Mouse (Mus musculus) kidney, embryonic 15.5 days (tissue): ENCODE results near the gene Il5. TPM values are rescaled to one million over a fixed set of nuclear protein-coding genes. Genes with fewer than 3 reads are reported as not detected.
"Not testable (repeated sequence)": the region's sequence is repeated elsewhere in the genome, so short reads cannot be mapped to it uniquely, and the experiment has no call there.

Source experiments
- ATAC-seq: fragments of 200-750 bp; cut with Nextera tagmentation; replicated peaks from 2 replicates; pipeline ENCODE4 v1.8.0; 2017; ENCODE audit warnings: moderate TSS enrichment; ENCODE audit not compliant: low FRiP score
- H3K27ac ChIP-seq: fragments of 300-500 bp; sonication (generic); 2 replicates; pipeline ENCODE4 v1.5.1; 2015; ENCODE audit warnings: mild to moderate bottlenecking, inconsistent platforms
- H3K27me3 ChIP-seq: fragments of 300-500 bp; sonication (generic); 2 replicates; pipeline ENCODE4 v1.6.1; 2015; ENCODE audit warnings: inconsistent platforms
- H3K36me3 ChIP-seq: fragments of 300-500 bp; sonication (generic); 2 replicates; pipeline ENCODE4 v1.6.1; 2015; ENCODE audit warnings: inconsistent platforms
- H3K4me1 ChIP-seq: fragments of 300-500 bp; sonication (generic); 2 replicates; pipeline ENCODE4 v1.6.1; 2015; ENCODE audit warnings: inconsistent platforms
- H3K4me2 ChIP-seq: fragments of 300-500 bp; sonication (generic); 2 replicates; pipeline ENCODE4 v1.6.1; 2015; ENCODE audit warnings: moderate library complexity, mild to moderate bottlenecking, inconsistent platforms
- H3K4me3 ChIP-seq: fragments of 300-500 bp; sonication (generic); replicated peaks from 2 replicates; pipeline ENCODE4 v1.5.1; 2015; ENCODE audit warnings: mild to moderate bottlenecking, inconsistent platforms
- H3K9ac ChIP-seq: fragments of 300-500 bp; sonication (generic); 2 replicates; pipeline ENCODE4 v1.6.1; 2015; ENCODE audit warnings: mild to moderate bottlenecking, inconsistent platforms
- H3K9me3 ChIP-seq: fragments of 300-500 bp; sonication (generic); replicated peaks from 2 replicates; pipeline ENCODE4 v1.6.1; 2016; ENCODE audit warnings: inconsistent platforms
- WGBS: fragments of 180-500 bp; shearing (Covaris S2); methylation state at CpG from one replicate; pipeline ENCODE4 v1.1.7; 2015; ENCODE audit warnings: mixed read lengths; 5-methylcytosine and 5-hydroxymethylcytosine counted together
- polyA plus RNA-seq: library from polyadenylated mRNA; unstranded; fragments of >200 nt; fragmentation: Nextera tagmentation; extraction: Ambion mirVana; gene quantifications from 2 replicates; pipeline ENCODE4 v1.2.1, GENCODE M21; 2015

Il5 gene
- polyA plus RNA-seq, 1 experiment from 2014 or later: not detected

DNA sequence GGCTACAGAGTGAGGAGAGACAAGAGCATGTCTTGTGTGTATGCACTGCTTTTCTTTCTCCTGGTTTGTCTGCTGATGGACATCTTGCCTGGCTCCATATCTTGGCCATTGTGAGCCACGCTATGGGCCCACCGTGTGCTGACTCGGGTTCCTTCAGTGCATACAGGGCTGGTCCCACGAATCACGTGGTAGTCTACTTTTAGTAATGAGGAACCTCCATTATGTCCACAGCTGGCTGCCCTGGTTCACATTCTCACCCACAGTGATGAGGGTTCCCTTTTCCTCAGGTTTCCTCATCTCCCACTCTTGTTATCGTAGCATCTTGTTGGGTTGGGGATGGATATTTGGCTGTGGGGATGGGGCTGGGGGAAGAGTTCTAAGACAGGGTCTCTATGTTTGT, 28.0 kb downstream of the Il5 start:
- Histone ChIP-seq H3K36me3 (no peaks in the 10 kb centered on the region), H3K9me3 (no peaks in the 10 kb centered on the region), H3K9ac (no peak overlapping the region), H3K4me3 (no peak overlapping the region), H3K27ac (no peak overlapping the region), H3K4me2 (no peak overlapping the region), H3K27me3 (no peaks in the 10 kb centered on the region), H3K4me1 (no peaks in the 10 kb centered on the region)
- ATAC-seq: no peak
- WGBS: 94% methylated on average over 6 of the region's 6 CpGs

DNA sequence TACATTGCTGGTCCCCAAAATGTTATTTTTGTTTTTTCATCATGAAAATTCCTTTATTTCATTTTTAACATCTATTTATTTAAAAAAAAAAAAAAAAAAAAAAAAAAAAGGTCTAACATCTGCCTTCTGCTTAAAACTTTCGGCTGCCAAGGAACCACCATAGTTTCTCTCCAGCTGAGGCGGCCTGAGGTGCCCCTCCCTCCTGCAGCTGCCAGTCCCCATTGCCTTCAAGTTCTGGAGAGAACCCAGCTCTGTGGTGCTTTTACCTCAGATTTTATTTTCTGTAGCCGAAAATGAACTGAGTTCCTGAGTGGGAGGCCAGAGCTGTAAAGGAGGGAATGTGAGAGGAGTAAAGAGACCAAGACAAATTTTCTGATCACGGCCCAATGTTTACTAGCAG, 28.7 kb downstream of the Il5 start:
- Histone ChIP-seq H3K36me3 (no peaks in the 10 kb centered on the region), H3K9ac (no peak overlapping the region), H3K4me1 (no peaks in the 10 kb centered on the region), H3K4me3 (no peak overlapping the region), H3K4me2 (no peak overlapping the region), H3K9me3 (no peaks in the 10 kb centered on the region), H3K27me3 (no peaks in the 10 kb centered on the region), H3K27ac (no peak overlapping the region)
- 67% methylated on average over 4 of the region's 4 CpGs for WGBS
- ATAC-seq: no peak

DNA sequence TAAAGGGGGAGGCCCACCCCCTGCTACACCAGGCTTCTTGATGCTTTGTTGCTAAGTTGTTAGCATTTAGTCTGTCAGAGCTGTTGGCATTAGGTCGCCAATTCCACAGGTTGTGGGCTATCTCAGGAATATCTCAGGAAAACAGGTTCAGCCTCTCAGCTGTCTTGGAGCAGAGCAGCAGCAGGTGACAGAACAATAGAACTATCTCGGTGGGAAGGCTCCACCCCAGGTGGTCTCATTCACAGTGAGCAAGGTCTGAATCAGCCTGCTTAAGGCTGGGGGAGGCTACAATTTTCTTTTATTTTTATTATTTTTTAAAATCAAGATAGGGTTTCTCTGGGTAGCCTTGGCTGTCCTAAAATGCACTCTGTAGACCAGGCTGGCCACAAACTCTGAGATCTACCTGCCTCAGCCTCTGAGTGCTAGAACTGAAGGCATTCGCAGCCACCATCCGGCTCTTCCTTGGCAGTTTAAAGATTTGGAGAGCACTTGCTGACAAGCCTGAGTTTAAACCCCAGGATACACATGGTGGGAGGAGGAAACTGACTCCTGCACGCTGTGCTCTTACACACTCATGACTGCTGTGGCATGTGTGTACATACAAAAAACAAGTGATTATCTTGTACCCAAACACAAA, 29.2 kb downstream of the Il5 start:
- Histone ChIP-seq H3K4me1 (no peaks in the 10 kb centered on the region), H3K4me3 (no peak overlapping the region), H3K9me3 (no peaks in the 10 kb centered on the region), H3K4me2 (no peak overlapping the region), H3K9ac (no peak overlapping the region), H3K36me3 (no peaks in the 10 kb centered on the region), H3K27ac (no peak overlapping the region), H3K27me3 (no peaks in the 10 kb centered on the region)
- 63% methylated on average over 5 of the region's 5 CpGs for WGBS
- no peak for ATAC-seq

DNA sequence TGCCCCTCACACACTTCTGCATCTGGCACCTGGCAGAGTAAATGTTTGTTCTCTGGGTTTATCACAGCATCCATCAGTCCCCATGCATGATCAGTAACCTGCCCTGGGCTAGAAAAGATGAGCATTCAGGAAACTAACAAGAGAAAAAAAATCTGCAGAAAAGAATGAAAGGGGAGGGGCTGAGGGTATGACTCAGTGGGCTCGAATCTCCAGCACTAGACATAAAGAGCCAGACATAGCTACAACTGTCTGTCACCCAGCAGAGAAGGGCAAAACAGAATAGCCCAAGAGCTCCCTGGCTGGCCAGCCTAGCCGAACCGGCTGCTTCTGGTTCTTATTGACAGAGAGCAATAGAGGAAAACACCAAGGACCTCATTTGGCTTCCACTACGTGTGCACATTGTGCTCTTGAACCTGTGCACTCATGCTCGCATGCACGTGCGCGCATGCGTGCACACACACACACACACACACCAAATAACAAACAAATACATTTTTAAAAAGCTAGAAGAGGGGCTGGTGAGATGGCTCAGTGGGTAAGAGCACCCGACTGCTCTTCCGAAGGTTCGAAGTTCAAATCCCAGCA, 34.5 kb downstream of the Il5 start:
- H3K27ac ChIP-seq: no peak overlapping the region
- H3K9ac ChIP-seq: no peak overlapping the region
- H3K27me3 ChIP-seq: no peaks in the 10 kb centered on the region
- no peaks in the 10 kb centered on the region for H3K36me3 ChIP-seq
- no peak overlapping the region for H3K4me2 ChIP-seq
- no peak overlapping the region for H3K4me3 ChIP-seq
- H3K9me3 ChIP-seq: no peaks in the 10 kb centered on the region
- no peak for ATAC-seq
- WGBS: 77% methylated on average over 12 of the region's 12 CpGs
- peaks cover 20% of the 10 kb centered on the region for H3K4me1 ChIP-seq

DNA sequence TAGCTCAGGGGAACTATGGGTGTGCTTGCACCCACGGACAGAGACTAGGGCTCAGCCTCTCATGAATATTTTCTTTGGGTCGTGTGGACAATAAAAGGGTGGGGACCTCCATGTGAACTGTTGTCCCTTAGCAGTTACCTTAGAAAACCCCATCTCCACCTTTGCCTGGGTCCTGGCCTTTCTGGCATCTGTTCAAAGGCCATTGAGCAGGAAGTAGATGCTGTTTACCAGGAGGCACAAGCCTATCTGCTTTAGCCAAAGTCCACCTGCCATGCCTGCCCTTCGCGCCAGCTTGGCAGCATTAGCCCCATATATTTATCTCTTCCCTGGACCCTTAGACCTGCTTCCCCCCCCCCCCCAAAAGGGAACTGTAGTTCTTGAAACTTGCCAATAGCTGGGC, 37.0 kb downstream of the Il5 start:
- Histone ChIP-seq H3K9me3 (no peaks in the 10 kb centered on the region), H3K27ac (no peak overlapping the region), H3K36me3 (no peaks in the 10 kb centered on the region), H3K4me2 (no peak overlapping the region), H3K4me1 (peaks cover 45% of the 10 kb centered on the region), H3K4me3 (no peak overlapping the region), H3K27me3 (no peaks in the 10 kb centered on the region), H3K9ac (no peak overlapping the region)
- 82% methylated on average over 4 of the region's 4 CpGs for WGBS
- ATAC-seq: no peak

DNA sequence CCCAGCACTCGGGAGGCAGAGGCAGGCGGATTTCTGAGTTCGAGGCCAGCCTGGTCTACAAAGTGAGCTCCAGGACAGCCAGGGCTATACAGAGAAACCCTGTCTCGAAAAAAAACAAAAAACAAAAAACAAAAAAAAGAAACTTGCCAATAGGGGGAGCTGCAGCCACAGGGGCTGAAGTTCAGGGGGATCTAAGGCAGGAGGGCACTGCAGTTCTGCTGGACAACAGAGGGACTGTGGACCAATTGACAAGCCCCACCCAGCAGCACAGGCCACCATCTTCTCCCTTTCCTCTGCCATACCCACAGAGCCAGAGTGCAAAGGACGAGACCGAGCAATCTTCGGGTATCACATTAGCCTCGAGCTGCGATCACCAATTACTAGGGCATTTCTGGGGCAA, 37.4 kb downstream of the Il5 start:
- H3K4me1 ChIP-seq: peaks cover 49% of the 10 kb centered on the region
- WGBS: 77% methylated on average over 9 of the region's 9 CpGs
- H3K9me3 ChIP-seq, H3K9ac ChIP-seq, H3K27me3 ChIP-seq, H3K4me3 ChIP-seq, H3K4me2 ChIP-seq, H3K36me3 ChIP-seq, ATAC-seq, H3K27ac ChIP-seq: not testable (repeated sequence)

DNA sequence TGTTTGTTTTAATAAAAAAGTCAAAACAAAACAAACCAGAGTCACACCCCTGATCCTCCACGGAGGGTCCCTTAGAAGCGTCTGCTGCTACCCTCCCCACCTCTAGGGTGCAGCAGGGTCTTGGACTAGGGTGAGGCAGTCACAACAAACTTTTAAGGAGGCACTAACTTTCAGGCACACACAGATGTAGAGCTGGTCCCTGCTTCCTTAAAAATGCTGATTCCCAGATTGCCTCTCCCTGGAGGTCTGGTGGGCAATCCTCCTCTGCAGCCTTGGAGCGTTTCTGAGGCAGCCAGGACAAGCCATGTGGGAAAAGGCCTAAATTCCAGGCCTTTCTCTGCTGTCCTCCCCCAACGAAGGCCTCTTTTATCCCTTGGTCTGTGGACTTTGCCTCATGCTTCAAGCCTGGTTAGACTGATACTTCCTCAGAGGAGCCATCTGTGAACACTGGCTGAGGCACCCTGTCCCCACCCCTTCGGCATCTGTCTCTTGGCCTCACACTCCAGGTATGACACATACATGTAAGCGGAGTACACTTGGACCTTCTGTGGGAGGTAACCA, 38.3 kb downstream of the Il5 start:
- ATAC-seq: peak; percentile 8; the same call in 1 of the 2 replicates
- peak overlapping the region; percentile 60 for H3K27ac ChIP-seq
- no peak overlapping the region for H3K4me2 ChIP-seq

DNA sequence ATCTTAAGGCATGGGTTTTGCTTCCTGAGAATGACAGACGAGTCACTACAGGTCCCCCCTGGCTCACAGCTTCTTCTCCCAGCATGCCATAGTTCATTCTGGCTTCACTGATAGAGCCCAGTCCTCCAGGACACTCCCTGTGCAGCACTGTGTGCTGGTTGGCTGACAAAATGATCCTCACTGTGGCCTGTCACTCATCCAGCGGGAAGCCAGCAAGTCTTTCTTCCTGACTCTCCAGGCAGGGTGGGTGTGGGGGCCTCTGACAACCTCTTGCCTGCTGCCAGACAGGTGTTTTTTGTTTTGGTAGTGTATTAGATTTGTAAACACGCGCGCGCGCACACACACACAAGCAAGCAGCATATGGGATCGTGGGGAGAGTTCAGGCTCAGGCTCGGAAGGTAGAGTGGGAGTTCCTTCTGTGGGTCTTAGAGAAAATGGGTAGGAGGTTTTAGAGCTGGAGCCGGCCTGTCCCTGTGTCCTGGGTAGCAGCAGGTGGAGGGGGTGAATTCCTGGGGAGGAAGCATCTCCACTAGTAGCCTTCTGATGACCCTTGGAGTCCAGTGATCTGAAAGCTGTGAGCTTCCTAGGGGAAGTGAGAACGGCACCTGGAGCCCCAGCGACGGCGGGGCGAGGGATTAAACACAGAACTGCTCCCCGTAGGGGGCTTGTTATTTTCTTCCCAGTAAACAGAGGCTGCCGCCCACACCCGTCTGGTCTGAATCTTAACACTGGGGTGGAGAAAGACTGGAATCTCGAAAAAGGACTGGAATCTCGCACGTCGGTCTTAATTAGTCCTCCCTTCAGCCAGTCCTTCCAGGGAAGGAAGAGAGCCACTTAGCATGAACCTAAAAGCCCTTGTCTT, 39.2 kb downstream of the Il5 start:
- no peaks in the 10 kb centered on the region for H3K9me3 ChIP-seq
- H3K4me2 ChIP-seq: peak overlapping the region; percentile 31; the same call in 1 of the 2 replicates
- no peak overlapping the region for H3K9ac ChIP-seq
- H3K36me3 ChIP-seq: no peaks in the 10 kb centered on the region
- H3K27me3 ChIP-seq: no peaks in the 10 kb centered on the region
- ATAC-seq: no peak
- WGBS: 23% methylated on average over 22 of the region's 22 CpGs
- H3K4me1 ChIP-seq: peaks cover 66% of the 10 kb centered on the region
- H3K27ac ChIP-seq: peak overlapping the region; percentile 60; the same call in 1 of the 2 replicates
- no peak overlapping the region for H3K4me3 ChIP-seq

More for the DNA sequence above, 38.3 kb downstream of the Il5 start:
- 38% methylated on average over 6 of the region's 6 CpGs for WGBS
- H3K27me3 ChIP-seq: no peaks in the 10 kb centered on the region
- peaks cover 57% of the 10 kb centered on the region for H3K4me1 ChIP-seq
- H3K4me3 ChIP-seq: no peak overlapping the region
- no peaks in the 10 kb centered on the region for H3K36me3 ChIP-seq
- H3K9me3 ChIP-seq: no peaks in the 10 kb centered on the region
- H3K9ac ChIP-seq: no peak overlapping the region

DNA sequence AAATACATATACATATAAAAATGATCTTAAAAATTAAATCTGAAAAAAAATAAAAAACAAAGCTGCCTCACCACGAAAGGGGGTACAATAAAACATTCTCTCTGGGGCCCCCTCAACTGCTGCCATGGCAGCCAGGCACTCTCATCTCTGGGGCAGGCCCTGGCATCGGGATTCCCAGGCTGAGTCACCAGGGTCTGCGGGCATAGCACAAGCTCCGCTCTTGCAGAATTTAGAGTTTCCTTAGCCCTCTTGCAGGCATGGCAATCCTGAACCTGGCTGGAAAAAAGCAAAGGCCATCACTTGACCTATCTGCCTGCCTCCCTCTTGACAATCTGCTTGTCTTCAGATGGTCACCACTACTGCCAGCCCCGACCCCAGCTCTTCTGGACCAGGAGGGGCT, 40.7 kb downstream of the Il5 start:
- Histone ChIP-seq H3K9me3 (no peaks in the 10 kb centered on the region), H3K4me3 (no peak overlapping the region), H3K4me1 (peaks cover 66% of the 10 kb centered on the region), H3K9ac (no peak overlapping the region), H3K36me3 (no peaks in the 10 kb centered on the region), H3K4me2 (no peak overlapping the region), H3K27ac (peak overlapping the region; percentile 96), H3K27me3 (no peaks in the 10 kb centered on the region)
- 60% methylated on average over 5 of the region's 5 CpGs for WGBS
- ATAC-seq: no peak

DNA sequence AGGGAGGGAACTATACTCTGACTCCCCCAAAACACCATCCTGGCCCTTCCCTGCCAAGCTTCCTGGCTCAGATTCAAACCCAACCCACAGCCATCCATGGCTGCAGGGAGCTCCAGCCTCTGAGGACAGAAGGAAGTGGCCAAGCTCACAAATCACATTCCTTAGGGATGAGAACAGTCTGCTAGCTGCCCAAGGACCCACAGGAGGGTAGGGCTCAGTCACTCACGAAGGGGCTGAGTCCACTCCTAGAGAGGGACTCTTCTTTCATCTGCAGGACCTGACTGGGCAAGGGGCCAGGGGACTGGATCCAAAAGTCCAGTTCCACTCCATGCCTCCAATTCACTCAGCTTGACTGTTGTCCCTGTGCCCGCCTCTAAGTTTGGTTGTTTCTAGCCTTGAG, 41.2 kb downstream of the Il5 start:
- Histone ChIP-seq H3K36me3 (no peaks in the 10 kb centered on the region), H3K27ac (peak overlapping the region; percentile 96), H3K9ac (no peak overlapping the region), H3K4me3 (no peak overlapping the region), H3K9me3 (no peaks in the 10 kb centered on the region), H3K4me1 (peaks cover 66% of the 10 kb centered on the region), H3K4me2 (peak overlapping the region; percentile 9; the same call in 1 of the 2 replicates), H3K27me3 (no peaks in the 10 kb centered on the region)
- no peak for ATAC-seq
- WGBS: 32% methylated on average over 2 of the region's 2 CpGs

DNA sequence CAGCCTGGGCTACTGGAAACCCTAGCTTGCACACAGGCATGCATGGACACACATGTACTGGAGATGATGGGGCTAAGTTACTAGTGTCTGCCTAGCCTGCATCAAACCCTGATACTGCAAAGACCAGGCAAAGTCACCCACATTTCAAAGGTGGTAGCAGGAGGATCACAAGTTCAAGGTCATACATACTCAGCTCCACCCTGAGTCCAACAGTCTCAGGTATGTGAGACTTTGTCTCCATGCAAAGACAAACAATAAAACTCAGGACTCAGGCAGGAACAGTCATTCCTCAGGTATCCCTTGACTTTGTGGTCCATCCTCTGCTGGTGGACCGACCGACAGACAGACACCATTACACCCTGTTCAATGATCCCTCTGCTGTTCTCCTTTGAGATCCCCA, 41.8 kb downstream of the Il5 start:
- 58% methylated on average over 2 of the region's 2 CpGs for WGBS
- peak overlapping the region; percentile 38 for H3K4me3 ChIP-seq
- peak overlapping the region; percentile 96 for H3K27ac ChIP-seq
- H3K4me2 ChIP-seq: peak overlapping the region; percentile 74
- peaks cover 66% of the 10 kb centered on the region for H3K4me1 ChIP-seq
- ATAC-seq: 0 out of 2 replicates have a peak, but pooled peaks have one; percentile 13
- no peaks in the 10 kb centered on the region for H3K9me3 ChIP-seq
- H3K36me3 ChIP-seq: no peaks in the 10 kb centered on the region
- no peaks in the 10 kb centered on the region for H3K27me3 ChIP-seq
- 0 out of 2 replicates have a peak overlapping the region, but pooled peaks have one; percentile 19 for H3K9ac ChIP-seq
